Mouse (Mus musculus): Measurements from ENCODE around the gene Ifitm3. TPM values are rescaled to one million over a fixed set of nuclear protein-coding genes. Genes with fewer than 3 reads are reported as not detected.
"Not testable (repeated sequence)": the region's sequence is repeated elsewhere in the genome, so short reads cannot be mapped to it uniquely, and the experiment has no call there.

Ifitm3 gene
- total RNA-seq, 1 experiment from 2014 or later = 143 TPM

- ATAC-seq (replicated peaks; ENCODE audit: low read depth, poor library complexity, severe bottlenecking) = peak; percentile 7; the same call in 1 of the 2 replicates
Measured at GRCm38 (mm10) chr7:140971479-140972171, 38.9 kb downstream of the Ifitm3 start.

GRCm38 (mm10) chr7:140970931-140971330, 39.6 kb downstream of the Ifitm3 start:
- ATAC-seq (replicated peaks; ENCODE audit: low read depth, poor library complexity, severe bottlenecking) = peak; percentile 20

GRCm38 (mm10) chr7:140968710-140969109, 41.9 kb downstream of the Ifitm3 start:
- not testable (repeated sequence) for ATAC-seq (replicated peaks; ENCODE audit: low read depth, poor library complexity, severe bottlenecking)

GRCm38 (mm10) chr7:140967862-140968591, 42.5 kb downstream of the Ifitm3 start:
- peak; percentile 84 for ATAC-seq (replicated peaks; ENCODE audit: low read depth, poor library complexity, severe bottlenecking)

GRCm38 (mm10) chr7:140966921-140967320, 43.6 kb downstream of the Ifitm3 start, which contains the start of gene Ifitm1:
Gene Ifitm1 (plus strand): TSS chr7:140967221.
- ATAC-seq (replicated peaks; ENCODE audit: low read depth, poor library complexity, severe bottlenecking) = no peak

- ATAC-seq (replicated peaks; ENCODE audit: low read depth, poor library complexity, severe bottlenecking) = no peak
Measured at GRCm38 (mm10) chr7:140962733-140963132, 47.8 kb downstream of the Ifitm3 start.

GRCm38 (mm10) chr7:140961416-140961815, 49.2 kb downstream of the Ifitm3 start:
- ATAC-seq (replicated peaks; ENCODE audit: low read depth, poor library complexity, severe bottlenecking) = no peak

- no peak for ATAC-seq (replicated peaks; ENCODE audit: low read depth, poor library complexity, severe bottlenecking)
Measured at GRCm38 (mm10) chr7:140960026-140960425, 50.5 kb downstream of the Ifitm3 start.

Other genes starting within 250 kb of the Ifitm3 start
- gene Cyp2e1, start 247.0 kb downstream of the Ifitm3 start, total RNA-seq (2017) = not detected in 2 replicates
- 0.15 and 0.23 TPM in 2 replicates for gene Syce1, start 222.9 kb downstream of the Ifitm3 start, total RNA-seq (2017)
- 1.5 and 3.0 TPM in 2 replicates for gene Zfp941, start 188.6 kb downstream of the Ifitm3 start, total RNA-seq (2017)
- gene Urah, start 175.8 kb downstream of the Ifitm3 start, total RNA-seq (2017) = not detected in 2 replicates
- gene Scgb1c1, start 165.2 kb downstream of the Ifitm3 start, total RNA-seq (2017) = not detected in 2 replicates
- not detected in 2 replicates for gene Odf3, start 163.0 kb downstream of the Ifitm3 start, total RNA-seq (2017)
- gene Gm45785, start 154.4 kb downstream of the Ifitm3 start, total RNA-seq (2017) = 0.50 TPM in 1 of 2 replicates, not detected in the other
- gene Ric8a, start 153.8 kb downstream of the Ifitm3 start, total RNA-seq (2017) = 36.0 and 38.0 TPM in 2 replicates
- gene Bet1l, start 153.2 kb downstream of the Ifitm3 start, total RNA-seq (2017) = 13.8 and 24.0 TPM in 2 replicates
- 182 and 184 TPM in 2 replicates for gene Psmd13, start 128.8 kb downstream of the Ifitm3 start, total RNA-seq (2017)
- gene Sirt3, start 128.5 kb downstream of the Ifitm3 start, total RNA-seq (2017) = 34.3 and 38.6 TPM in 2 replicates
- gene Cox8b, start 110.3 kb downstream of the Ifitm3 start, total RNA-seq (2017) = not detected in 2 replicates
- 0.18 and 0.49 TPM in 2 replicates for gene Nlrp6, start 89.9 kb downstream of the Ifitm3 start, total RNA-seq (2017)
- 8.0 and 12.1 TPM in 2 replicates for gene Pgghg, start 69.4 kb downstream of the Ifitm3 start, total RNA-seq (2017)
- gene Ifitm5, start 60.5 kb downstream of the Ifitm3 start, total RNA-seq (2017) = not detected in 2 replicates
- 0.96 TPM in 1 of 2 replicates, not detected in the other for gene Gm45717, start 54.8 kb downstream of the Ifitm3 start, total RNA-seq (2017)
- 275 and 332 TPM in 2 replicates for gene Ifitm2, start 54.8 kb downstream of the Ifitm3 start, total RNA-seq (2017)
- 120 and 124 TPM in 2 replicates for gene Ifitm1, start 43.5 kb downstream of the Ifitm3 start, total RNA-seq (2017)
- gene Ifitm6, start 7.2 kb upstream of the Ifitm3 start, total RNA-seq (2017) = 8.2 TPM in 1 of 2 replicates, not detected in the other
- gene Gm17387, start 18.4 kb upstream of the Ifitm3 start, total RNA-seq (2017) = not detected in 2 replicates
- 0.19 and 0.82 TPM in 2 replicates for gene B4galnt4, start 50.3 kb upstream of the Ifitm3 start, total RNA-seq (2017)
- 0.19 and 3.4 TPM in 2 replicates for gene Pkp3, start 67.4 kb upstream of the Ifitm3 start, total RNA-seq (2017)
- 17.7 and 26.1 TPM in 2 replicates for gene Sigirr, start 89.8 kb upstream of the Ifitm3 start, total RNA-seq (2017)
- gene Ano9, start 107.0 kb upstream of the Ifitm3 start, total RNA-seq (2017) = not detected in 2 replicates
- 12.8 and 16.6 TPM in 2 replicates for gene Ptdss2, start 111.6 kb upstream of the Ifitm3 start, total RNA-seq (2017)
- 42.0 and 54.6 TPM in 2 replicates for gene Rnh1, start 162.1 kb upstream of the Ifitm3 start, total RNA-seq (2017)
- 23.5 and 36.8 TPM in 2 replicates for gene Hras, start 183.2 kb upstream of the Ifitm3 start, total RNA-seq (2017)
- 1.2 TPM in 2 replicates for gene Lrrc56, start 183.4 kb upstream of the Ifitm3 start, total RNA-seq (2017)
- 0.32 and 1.2 TPM in 2 replicates for gene Lmntd2, start 203.3 kb upstream of the Ifitm3 start, total RNA-seq (2017)
- 1.8 and 5.9 TPM in 2 replicates for gene Rassf7, start 205.1 kb upstream of the Ifitm3 start, total RNA-seq (2017)
- gene Phrf1, start 218.0 kb upstream of the Ifitm3 start, total RNA-seq (2017) = 64.1 and 114 TPM in 2 replicates